Mouse (Mus musculus): ENCODE data around the gene Dennd1a.

The Dennd1a gene

GRCm38 (mm10) chr2:38165966-38166365 lies 121.2 kb downstream of the Dennd1a start:
- no peak for DNase-seq (ENCODE audit: low spot score in 2 of 2)

DNA sequence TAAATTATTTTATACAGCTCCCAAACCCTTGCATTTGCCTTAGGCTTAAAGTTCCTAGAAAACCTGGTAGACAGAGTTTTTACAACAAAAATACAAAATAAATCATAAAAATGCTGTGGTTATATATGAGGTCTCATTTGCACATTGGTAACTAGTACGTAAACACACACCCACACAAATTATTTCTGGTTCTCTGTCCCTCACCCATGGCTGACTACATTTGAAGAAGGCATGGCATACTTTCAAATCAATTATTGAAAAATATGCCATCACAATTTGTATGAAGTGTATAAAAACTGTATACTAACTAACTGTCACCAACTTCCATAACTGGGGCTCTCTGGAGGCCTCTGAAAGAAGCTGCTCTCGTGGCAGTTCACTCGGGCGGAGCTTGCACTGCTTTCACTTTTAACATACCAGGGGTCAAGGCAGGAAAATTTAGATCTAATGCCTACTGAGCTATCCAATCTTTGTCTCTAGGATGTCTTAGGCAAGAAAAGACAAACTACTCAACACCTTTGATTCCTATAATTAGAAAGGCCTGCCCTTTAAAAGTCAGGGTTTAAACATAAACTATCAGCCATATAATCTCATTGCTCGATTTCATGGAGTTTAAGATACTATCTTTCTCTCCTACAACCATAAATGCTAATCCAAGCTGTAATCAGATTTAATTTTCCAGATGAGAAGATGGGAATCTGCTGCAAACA lies 122.7 kb downstream of the Dennd1a start:
- no peak for DNase-seq (ENCODE audit: low spot score in 2 of 2)

- DNase-seq (ENCODE audit: low spot score in 2 of 2), result no peak
Measured at GRCm38 (mm10) chr2:38162486-38162885, 124.7 kb downstream of the Dennd1a start.

- no peak for DNase-seq (ENCODE audit: low spot score in 2 of 2)
Measured at GRCm38 (mm10) chr2:38161484-38161883, 125.7 kb downstream of the Dennd1a start.

DNA sequence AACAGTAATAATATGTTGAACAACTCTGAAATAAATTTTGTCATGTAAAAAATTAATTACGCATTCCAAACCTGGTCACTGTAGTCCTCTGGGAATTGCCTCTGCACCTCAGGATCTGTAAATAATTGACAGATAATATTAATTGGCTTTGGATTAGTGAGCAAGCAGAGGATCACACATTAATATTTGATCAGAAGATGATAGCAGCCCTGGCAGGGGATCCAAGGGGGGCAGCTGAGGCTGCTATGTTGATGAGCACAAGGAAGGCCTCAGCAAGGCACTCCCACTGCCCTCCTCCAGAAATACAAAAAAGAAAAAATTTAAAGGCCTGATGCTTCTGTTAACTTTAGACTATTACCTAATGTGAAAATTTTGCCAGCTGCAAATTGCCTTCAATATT lies 127.5 kb downstream of the Dennd1a start:
- no peak for DNase-seq (ENCODE audit: low spot score in 2 of 2)

GRCm38 (mm10) chr2:38157002-38157401 lies 130.2 kb downstream of the Dennd1a start:
- DNase-seq (ENCODE audit: low spot score in 2 of 2), result no peak

DNA sequence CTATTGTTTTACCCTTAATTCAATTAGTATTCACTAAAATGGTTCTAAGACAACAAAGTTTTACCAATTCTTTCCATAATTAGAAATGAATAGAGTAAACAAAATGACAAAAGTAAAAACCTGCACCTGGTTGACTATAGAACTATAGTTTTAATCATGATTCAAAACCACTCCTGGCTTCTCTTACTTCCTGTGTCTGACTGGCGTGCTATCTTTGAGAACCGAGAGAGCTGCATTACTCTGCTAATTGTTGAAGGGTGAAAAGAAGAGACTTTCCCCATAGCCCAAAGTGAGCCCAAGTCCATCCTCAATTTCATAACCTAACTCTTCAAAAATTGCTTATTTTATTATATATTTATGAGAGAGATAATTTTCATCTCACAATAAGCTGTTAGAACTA lies 131.2 kb downstream of the Dennd1a start:
- no peak for DNase-seq (ENCODE audit: low spot score in 2 of 2)

DNA sequence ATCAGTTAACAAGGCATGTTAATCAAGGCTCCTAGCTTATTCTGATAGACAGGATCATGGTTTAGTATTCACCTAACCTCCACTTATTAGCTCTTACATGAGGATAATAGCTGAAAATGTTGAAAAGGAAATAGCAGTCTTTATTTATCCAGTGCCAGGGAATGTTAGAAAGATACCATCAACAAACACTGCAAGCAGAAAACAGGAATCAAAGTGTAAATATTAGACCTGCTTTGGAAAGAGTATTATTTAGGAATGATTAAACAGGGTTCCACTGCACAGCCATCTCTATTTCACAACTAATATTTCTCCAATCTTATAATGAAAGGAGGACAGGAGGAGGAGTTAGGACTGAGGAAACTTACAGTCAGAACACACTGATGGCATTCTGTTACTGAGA lies 142.4 kb downstream of the Dennd1a start:
- DNase-seq (ENCODE audit: low spot score in 2 of 2), result no peak

DNA sequence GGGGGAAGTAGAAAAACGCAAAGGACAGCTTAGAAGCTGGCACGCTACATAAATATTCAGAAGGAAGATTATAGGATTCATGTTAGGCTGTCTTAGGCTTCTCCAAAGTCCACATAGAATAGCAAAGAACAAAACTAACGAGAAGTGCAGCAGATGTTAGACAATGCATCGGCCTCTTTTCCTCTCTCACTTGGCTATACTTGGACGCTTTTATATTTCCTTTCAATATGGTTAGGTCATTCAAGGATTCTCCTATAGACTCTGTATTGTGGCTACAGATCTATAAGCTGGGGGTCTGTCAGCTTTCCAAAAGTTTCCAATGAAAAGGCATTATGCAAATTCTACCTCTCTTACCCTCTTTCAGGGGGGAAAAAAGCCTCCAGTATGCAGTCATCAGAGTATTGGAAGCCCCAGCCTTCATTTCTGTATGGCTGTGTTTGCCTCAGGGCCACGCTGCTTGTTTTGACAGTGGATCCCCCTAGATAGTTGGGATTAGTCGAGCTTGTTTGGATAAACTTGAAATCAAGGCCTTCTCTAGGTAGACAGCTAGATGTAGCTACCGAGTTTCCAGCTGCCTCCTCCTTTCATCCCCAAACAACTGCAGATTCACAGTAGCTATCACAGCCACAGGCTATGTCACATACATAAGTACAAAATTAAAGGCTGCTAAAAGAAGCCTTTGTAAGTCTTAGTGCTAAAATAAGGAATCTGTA lies 143.0 kb downstream of the Dennd1a start:
- DNase-seq (ENCODE audit: low spot score in 2 of 2), result no peak

GRCm38 (mm10) chr2:38142905-38143304 lies 144.3 kb downstream of the Dennd1a start:
- no peak for DNase-seq (ENCODE audit: low spot score in 2 of 2)

DNA sequence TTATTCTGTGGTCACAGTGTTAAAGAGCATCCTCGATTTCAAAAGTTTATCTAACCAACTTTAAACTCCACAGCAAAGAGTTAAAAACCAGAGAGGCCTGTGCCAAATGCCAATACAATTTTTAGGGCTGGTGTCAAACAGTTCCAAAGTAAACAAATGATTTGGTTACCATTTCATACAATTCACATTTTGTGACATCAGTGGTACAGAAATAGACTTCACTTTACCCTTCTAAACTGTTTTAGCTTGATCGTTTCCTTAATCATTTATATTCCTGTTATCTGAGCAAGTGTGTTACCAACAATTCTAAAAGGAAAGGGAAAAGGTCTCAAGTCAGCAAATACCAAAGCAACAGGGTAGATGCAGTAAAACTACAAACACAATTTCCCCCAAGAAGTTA lies 145.0 kb downstream of the Dennd1a start:
- DNase-seq (ENCODE audit: low spot score in 2 of 2), result no peak

DNA sequence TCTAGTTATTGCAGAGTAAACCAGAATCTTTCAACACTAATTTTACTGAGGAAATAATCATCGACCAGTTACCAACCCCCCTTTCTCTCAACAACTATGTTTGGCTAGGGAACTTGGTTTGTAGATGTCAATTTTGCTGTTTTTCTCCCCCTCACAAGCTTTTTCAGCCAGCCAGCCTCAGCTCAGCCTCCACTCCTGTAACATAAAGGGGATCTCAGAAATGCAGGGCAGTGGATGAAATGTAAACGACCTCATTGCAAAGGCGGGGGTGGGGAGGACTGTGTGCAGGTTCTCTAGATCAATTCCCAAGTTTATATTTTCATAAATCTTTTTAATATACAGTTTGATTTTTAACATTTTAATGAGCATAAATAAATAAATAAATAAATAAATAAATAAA lies 147.7 kb downstream of the Dennd1a start:
- DNase-seq (ENCODE audit: low spot score in 2 of 2), result no peak

DNA sequence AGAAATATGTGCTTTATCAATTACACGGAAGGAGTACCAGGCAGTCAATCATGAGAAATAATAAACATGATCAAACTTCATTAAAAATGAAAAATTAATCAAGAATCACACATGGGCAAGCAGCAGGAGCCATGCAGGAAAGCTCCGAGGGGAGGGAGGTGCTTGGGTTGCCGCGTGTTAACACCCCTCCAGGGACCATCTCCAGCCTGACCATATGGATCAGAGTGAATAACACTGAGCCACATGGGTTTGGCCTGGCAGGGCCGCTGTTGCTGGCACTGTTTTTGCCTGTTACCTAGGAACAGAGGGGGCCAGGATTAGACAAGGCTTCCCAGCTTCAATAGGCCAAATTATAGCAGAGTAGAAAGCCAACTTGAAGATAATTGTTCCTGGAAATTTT lies 150.1 kb downstream of the Dennd1a start:
- DNase-seq (ENCODE audit: low spot score in 2 of 2), result no peak

- no peak for DNase-seq (ENCODE audit: low spot score in 2 of 2)
Measured at GRCm38 (mm10) chr2:38135427-38135826, 151.8 kb downstream of the Dennd1a start.

DNA sequence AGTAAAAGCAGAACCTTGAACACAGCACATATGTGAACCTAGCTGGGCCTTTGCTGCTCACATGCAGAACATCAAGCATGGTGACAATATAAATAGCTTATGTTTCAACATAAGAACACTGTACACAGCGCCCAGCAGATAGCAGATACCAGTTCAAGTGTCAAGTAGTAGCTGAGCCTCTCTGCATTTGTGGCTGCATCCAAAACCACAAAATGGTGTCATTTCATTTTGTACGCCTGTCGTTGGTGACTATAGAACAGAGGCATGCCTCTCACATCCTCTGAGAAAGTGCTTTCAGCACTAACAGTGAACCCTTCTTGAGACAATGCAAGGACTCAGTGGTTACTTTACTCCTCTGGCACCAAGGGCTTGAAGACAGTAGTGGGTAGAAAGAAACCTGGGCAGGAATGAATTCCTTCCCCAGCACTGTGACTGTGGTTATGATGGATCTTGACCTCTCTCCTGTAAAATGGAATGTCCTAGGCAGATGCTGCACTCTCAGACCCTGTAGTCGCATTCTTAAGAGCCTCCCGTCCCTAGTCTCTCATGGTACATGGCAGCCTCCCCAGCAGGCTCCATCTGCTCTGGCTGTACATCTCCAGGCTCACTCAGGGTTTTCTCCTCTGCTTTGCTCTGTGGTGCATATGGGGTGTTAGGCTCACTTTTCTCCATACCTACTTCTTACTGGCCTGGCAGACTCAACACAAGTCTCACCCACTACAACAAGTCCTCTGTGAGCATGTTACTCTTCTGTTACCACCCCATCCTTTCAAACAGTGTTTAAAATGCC lies 154.0 kb downstream of the Dennd1a start:
- DNase-seq (ENCODE audit: low spot score in 2 of 2), result no peak

- DNase-seq (ENCODE audit: low spot score in 2 of 2), result no peak
Measured at GRCm38 (mm10) chr2:38132233-38132822, 154.9 kb downstream of the Dennd1a start.

GRCm38 (mm10) chr2:38131538-38131937 lies 155.7 kb downstream of the Dennd1a start:
- no peak for DNase-seq (ENCODE audit: low spot score in 2 of 2)

DNA sequence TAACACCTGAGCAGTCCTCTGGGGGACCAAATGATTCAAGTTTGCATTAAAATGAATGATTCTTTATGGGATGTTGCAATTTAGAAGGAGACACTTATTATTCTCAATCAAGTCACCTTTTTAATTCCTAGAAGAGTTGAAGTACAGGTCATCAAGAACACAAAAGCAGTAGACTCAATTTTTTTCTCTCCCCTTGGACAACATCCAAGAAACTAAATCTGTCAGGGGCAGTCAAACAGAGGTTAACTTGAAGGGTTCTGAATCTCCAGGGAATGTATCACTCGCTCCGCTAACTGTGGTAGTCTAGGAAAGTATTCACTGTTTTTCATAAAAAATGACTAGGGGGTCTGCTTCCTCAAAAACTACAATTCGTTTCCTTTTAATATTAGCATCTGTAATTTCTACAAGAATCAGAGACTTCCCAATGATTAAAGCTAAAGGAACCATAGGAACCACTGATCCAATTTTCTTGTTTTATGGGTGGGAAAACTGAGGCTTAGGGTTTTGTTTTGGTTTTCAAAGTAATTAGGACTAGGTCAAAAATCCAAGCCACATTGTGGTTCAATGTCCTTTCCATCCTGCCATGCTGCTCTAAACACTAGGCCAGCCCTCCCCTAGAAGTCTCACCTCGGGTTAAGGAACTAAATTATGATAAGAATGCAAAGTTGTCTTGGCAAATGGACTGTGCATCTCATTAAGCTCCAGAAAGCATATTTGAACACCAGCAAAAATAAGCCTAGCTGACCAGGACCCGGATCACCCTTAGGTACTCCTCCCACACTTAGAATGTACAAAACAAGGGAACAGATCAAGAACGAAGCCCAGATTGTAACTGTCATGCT lies 157.0 kb downstream of the Dennd1a start:
- DNase-seq (ENCODE audit: low spot score in 2 of 2), result no peak

GRCm38 (mm10) chr2:38126383-38126732 lies 160.8 kb downstream of the Dennd1a start:
- no peak for DNase-seq (ENCODE audit: low spot score in 2 of 2)

GRCm38 (mm10) chr2:38125671-38126382 lies 161.4 kb downstream of the Dennd1a start:
- no peak for DNase-seq (ENCODE audit: low spot score in 2 of 2)

- no peak for DNase-seq (ENCODE audit: low spot score in 2 of 2)
Measured at GRCm38 (mm10) chr2:38124727-38125126, 162.5 kb downstream of the Dennd1a start.

Data from right cerebral cortex, adult 2 months (tissue).